Mouse (Mus musculus): Measurements from ENCODE around the gene Mcoln2.

Mcoln2 gene

GRCm38 (mm10) chr3:146145501-146145900, 4.1 kb upstream of the Mcoln2 start:
- DNase-seq (ENCODE audit: low spot score in 2 of 2): no peak

GRCm38 (mm10) chr3:146146131-146146530, 3.5 kb upstream of the Mcoln2 start:
- no peak for DNase-seq (ENCODE audit: low spot score in 2 of 2)

GRCm38 (mm10) chr3:146150058-146150400, 396 bp downstream of the Mcoln2 start:
- DNase-seq (ENCODE audit: low spot score in 2 of 2): peak; percentile 51 to 61

- peak; percentile 38 to 42 for DNase-seq (ENCODE audit: low spot score in 2 of 2)
Measured at GRCm38 (mm10) chr3:146150560-146150959, 927 bp downstream of the Mcoln2 start.

GRCm38 (mm10) chr3:146151328-146151727, 1.7 kb downstream of the Mcoln2 start:
- DNase-seq (ENCODE audit: low spot score in 2 of 2): no peak

GRCm38 (mm10) chr3:146151755-146152154, 2.1 kb downstream of the Mcoln2 start:
- no peak for DNase-seq (ENCODE audit: low spot score in 2 of 2)

- DNase-seq (ENCODE audit: low spot score in 2 of 2): peak in 1 of 2 experiments; percentile 38
Measured at GRCm38 (mm10) chr3:146152348-146152747, 2.7 kb downstream of the Mcoln2 start.

GRCm38 (mm10) chr3:146152913-146153312, 3.3 kb downstream of the Mcoln2 start:
- DNase-seq (ENCODE audit: low spot score in 2 of 2): no peak

- peak in 1 of 2 experiments; percentile 21 for DNase-seq (ENCODE audit: low spot score in 2 of 2)
Measured at GRCm38 (mm10) chr3:146153862-146154611, 4.4 kb downstream of the Mcoln2 start.

GRCm38 (mm10) chr3:146155628-146156576, 6.3 kb downstream of the Mcoln2 start:
- DNase-seq (ENCODE audit: low spot score in 2 of 2): peak in 1 of 2 experiments; percentile 14

GRCm38 (mm10) chr3:146156811-146157210, 7.2 kb downstream of the Mcoln2 start:
- DNase-seq (ENCODE audit: low spot score in 2 of 2): no peak

GRCm38 (mm10) chr3:146158039-146158438, 8.4 kb downstream of the Mcoln2 start:
- DNase-seq (ENCODE audit: low spot score in 2 of 2): no peak

- DNase-seq (ENCODE audit: low spot score in 2 of 2): peak; percentile 65 to 67
Measured at GRCm38 (mm10) chr3:146159360-146159759, 9.7 kb downstream of the Mcoln2 start.

- no peak for DNase-seq (ENCODE audit: low spot score in 2 of 2)
Measured at GRCm38 (mm10) chr3:146162197-146162596, 12.6 kb downstream of the Mcoln2 start.

- DNase-seq (ENCODE audit: low spot score in 2 of 2): no peak
Measured at GRCm38 (mm10) chr3:146169356-146169755, 19.7 kb downstream of the Mcoln2 start.

- DNase-seq (ENCODE audit: low spot score in 2 of 2): peak; percentile 14 to 29
Measured at GRCm38 (mm10) chr3:146173030-146173429, 23.4 kb downstream of the Mcoln2 start.

- no peak for DNase-seq (ENCODE audit: low spot score in 2 of 2)
Measured at GRCm38 (mm10) chr3:146174215-146174614, 24.6 kb downstream of the Mcoln2 start.

- DNase-seq (ENCODE audit: low spot score in 2 of 2): no peak
Measured at GRCm38 (mm10) chr3:146177295-146177694, 27.7 kb downstream of the Mcoln2 start.

GRCm38 (mm10) chr3:146177748-146178582, 28.3 kb downstream of the Mcoln2 start:
- peak; percentile 63 to 75 for DNase-seq (ENCODE audit: low spot score in 2 of 2)

GRCm38 (mm10) chr3:146180341-146180740, 30.7 kb downstream of the Mcoln2 start:
- peak; percentile 13 to 20 for DNase-seq (ENCODE audit: low spot score in 2 of 2)

GRCm38 (mm10) chr3:146180986-146181385, 31.4 kb downstream of the Mcoln2 start:
- DNase-seq (ENCODE audit: low spot score in 2 of 2): peak; percentile 29 to 56
